Mouse (Mus musculus) CD4-positive, CD25-positive, alpha-beta regulatory T cell, adult 2 months (primary cell): ENCODE results near the gene Ubfd1.

Source experiments
- DNase-seq: peaks from one replicate; pipeline ENCODE4 v3.0.0-alpha.2; 2012; ENCODE audit warnings: low read depth, low spot score

The Ubfd1 gene

DNA sequence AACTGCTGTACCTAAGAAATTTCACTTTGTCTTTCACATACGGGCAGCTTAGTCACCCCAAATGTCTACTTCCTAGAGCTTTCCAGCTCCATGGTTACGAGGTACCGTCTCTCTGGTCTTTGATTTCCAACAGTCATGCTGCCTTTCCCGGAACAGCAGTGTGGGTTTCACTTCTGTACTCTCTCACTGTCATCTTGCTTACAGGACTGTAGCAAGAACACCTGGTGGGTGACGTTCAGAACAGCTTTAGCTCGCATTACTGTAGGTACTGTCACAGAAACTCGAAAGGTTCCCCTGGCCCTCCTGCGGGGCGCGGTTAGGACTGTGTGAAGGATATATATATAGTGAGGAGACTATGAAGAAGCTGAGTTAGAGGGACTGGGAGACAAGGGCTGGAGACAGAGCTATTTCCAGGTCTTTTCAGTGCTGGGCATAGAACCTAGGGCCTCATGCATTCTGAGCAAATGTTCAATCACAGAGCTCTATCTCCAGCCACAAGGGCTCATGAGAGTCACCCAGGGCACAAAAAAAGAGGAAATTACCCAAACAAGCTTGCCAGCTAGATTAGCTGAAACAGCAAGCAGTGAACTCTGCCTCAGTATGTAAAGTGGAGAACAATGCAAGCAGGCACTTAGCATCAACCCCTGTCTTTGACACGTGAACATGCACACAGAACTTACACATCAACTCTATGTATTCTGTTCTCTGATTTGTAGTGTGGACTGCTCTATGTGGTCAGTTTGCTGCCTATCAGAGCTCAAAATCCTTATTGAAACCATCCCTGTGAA, 20.4 kb downstream of the Ubfd1 start:
- DNase-seq = no peak

DNA sequence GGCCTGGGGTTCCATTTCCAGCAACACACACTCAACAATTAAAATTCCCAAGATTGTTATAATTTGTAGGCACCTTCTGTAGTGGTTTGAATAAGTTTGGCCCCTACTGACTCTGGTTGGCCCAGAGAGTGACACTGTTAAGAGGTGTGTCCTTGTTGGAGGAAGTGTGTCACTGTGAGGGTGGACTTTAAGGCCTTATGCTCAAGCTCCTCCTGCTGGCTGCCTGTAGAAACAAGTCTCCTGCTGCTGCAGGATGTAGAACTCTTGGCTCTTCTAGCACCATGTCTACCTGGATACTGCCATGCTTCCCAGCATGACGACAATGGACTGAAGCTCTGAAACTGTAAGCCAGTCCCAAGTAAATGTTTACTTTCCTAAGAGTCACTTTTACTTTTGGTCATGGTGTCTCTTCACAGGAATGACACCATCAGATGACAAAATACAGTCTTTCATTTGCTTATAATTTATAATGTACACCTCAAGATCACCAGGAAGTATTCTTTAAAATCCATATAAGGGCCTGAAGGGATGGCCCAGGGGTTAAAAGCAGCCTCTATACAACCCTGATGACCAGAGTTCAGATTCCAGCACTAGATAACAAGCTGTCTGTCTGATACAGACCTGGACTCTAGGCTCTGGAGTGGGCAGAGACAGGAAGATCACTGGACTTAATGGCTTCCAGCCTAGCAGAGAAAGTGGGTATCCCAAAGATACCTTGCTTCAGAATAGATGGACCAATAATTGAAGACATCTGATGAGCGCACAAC, 27.8 kb downstream of the Ubfd1 start:
- DNase-seq = peak; percentile 35

DNA sequence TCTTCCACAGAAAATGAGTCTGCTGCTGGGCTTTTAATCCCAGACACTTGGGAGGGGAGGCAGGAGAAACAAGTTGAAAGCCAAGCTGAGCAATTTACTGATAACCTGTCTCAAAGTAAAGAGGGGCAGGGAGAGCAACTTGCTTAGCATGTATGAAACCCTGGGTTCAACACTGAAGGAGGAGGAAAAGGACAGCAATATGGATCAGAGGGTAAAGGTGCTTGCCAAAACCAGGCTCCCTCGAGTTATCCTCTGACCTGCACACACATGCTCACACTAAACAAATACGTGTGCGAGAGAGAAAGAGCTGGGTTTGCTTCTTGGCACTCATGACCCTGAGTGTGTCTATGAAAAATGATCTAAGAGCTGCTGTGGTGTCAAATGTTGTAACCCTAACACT, 31.0 kb downstream of the Ubfd1 start:
- no peak for DNase-seq

DNA sequence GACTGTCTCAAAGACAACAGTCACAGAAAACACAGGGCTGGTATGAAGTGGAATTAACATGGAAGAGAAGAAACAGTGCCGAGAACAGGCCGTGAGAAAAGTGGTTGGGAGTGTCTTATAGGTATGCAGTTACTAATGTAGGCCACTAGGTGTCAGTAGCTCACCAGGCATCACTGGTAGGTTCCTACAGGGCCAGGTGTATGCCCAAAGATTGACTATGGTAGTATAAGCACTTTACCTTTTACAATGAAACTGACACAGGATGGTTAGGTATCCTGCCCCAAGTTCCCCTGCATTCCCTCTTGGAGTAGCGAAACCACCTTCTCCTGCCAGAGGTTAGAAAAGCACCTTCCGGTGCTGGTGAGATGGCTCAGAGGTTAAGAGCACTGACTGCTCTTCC, 32.2 kb downstream of the Ubfd1 start:
- peak; percentile 85 for DNase-seq

DNA sequence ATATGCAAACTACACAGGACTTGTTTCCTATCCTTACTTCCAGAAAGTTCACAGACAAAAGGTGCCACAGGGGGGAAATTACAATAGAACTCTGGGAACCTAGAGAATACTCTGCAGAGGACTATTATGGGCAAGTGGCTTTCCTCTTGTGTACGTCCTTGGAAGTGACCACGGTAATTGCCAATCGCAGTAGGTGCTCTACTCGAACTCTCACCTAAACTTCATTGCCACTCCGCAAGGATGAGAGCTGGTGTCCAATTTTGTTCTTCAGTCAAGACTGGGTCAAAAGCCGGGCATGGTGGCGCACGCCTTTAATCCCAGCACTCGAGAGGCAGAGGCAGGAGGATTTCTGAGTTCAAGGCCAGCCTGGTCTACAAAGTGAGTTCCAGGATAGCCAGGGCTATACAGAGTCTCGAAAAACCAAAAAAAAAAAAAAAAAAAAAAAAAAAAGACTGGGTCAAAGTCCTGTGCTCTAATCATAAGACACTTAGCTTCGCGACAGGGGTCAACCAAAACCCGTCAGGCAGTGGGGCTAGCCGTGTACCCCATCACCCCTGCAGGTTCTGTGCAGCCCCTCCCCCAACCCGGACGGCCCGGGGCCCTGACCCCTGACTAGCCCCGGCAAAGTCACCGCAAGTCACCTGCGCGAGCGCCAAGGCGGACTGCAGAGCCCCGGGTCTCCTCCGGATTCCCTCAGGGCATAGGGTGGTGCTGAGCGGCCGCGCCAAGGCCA, 34.2 kb downstream of the Ubfd1 start:
- DNase-seq = peak; percentile 46

DNA sequence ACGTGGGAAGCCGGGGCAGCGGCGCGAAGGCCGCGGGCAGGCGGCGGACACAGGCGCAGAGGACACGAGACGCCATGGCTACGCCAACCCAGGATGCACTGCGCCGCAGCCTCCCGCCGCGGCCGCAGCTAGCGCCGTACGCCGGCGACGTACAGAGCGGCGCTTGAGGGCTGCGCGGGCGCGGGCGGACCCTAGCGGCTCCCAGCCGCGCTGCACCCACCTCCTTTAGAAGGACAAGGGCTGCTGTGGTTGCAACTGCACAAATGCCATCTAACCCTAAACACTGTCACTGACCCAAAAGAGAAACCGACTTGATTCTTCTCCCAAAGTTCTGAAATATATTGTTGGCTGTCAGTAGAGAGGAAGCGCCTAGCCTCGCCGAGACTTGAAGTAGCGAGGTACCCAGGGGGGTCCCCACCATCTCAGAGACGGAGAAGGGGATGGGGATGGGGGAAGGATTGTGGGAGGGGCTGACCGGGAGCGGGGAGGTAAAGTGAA, 34.8 kb downstream of the Ubfd1 start, which contains the start of gene Ndufab1:
TSS of gene Ndufab1 (minus strand) at position 140 of the 498 bp plus-strand sequence.
- DNase-seq = peak; percentile 94

DNA sequence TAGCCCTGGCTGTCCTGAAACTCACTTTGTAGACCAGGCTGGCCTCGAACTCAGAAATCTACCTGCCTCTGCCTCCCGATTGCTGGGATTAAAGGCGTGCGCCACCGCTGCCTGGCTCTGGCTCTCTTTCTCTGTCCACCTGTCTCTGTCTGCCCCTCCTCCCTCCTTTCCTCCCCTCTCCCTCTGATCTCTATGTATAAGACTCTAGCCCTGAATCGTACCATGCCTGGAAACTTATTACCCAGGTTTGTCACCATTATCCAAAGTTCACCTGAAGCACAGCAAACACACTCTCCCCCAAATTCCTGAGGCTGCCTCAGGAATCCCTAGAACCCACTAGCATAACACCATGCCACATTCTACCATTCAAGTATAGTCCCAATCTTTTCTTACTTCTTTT, 41.2 kb downstream of the Ubfd1 start:
- no peak for DNase-seq

DNA sequence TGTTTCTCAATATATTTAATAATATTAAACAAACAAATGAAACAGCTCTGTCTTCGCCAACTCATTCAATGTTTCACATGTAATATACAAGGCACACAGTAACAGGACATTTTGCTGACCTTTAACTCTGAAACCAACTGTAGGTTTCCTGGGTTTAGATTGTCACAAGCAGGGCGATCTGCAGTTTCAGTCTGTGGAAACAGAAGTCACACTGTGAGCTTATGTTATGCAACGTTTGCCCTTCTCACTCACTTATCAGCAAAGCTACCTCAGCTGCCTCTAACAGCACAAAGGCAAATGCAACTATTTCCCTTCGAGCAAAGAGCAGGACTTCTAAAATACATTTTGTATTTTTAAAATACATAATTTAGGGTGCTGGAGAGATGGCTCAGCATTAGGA, 56.5 kb downstream of the Ubfd1 start:
- DNase-seq = no peak

DNA sequence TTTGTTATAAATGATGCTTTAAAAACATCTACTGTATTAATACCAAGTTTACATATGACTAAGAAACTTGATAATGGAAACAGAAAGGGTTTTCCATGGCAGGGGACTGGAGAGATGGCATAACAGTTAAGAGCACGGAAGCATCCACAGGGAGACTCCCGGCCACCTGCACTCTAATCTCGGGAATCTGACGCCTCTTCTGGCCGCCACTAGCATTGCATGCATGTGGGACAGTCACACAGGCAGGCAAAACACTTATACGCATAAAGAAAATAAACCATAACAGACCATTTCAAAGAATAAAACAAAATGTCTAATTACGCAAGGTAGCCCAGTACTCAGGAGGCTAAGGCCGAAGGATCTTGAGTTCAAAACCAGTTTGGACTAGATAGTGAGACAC, 58.7 kb downstream of the Ubfd1 start:
- DNase-seq = no peak

DNA sequence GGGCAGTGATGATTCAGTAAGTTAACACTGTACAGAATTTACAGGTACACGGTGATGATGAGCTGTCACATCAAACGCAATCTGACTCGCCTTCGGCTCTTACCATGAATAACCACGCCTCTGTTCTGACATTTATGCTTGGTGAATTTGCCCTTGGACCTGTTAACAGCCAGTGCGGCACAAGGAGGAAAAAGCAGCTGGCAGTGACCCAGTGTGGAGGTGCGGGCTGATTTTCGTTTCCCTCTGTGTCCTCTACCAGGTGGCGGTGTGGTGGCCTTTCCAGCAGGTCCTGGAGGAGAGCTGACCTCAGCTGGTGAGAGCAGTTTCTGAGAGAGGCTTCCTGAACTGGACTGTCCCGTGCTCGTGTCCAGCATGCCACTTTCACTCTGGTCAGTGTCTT, 60.0 kb downstream of the Ubfd1 start:
- no peak for DNase-seq
